Mouse (Mus musculus) induced T-regulatory cell, adult 2 months (primary cell): ENCODE measurements around the gene Cdpf1.
"Not testable (repeated sequence)": the region's sequence is repeated elsewhere in the genome, so short reads cannot be mapped to it uniquely, and the experiment has no call there.

ENCODE experiments used
- DNase-seq: peaks from one replicate; pipeline ENCODE4 v3.0.0-alpha.2; 2012; ENCODE audit warnings: low read depth

The Cdpf1 gene

DNA sequence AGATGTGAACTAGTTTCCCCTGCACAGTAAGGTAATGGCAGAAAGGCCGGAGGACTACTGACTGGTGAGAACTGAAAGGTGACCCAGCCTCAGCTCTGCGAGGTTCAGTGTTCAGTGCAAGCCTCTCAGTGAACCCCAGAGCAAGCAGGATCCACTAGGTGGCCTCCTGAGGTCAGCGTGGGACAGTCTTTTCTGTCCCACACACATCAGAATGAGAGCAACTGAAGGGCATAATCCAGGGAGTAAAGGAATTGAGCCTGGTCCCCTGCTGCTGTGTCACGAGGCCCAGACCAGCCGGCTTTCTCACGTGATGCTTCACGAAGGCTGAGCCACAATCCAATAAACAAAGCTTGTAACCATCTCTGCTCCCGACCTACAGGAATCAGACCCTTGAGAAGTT is 3.1 kb downstream of the Cdpf1 start:
- DNase-seq, result no peak

DNA sequence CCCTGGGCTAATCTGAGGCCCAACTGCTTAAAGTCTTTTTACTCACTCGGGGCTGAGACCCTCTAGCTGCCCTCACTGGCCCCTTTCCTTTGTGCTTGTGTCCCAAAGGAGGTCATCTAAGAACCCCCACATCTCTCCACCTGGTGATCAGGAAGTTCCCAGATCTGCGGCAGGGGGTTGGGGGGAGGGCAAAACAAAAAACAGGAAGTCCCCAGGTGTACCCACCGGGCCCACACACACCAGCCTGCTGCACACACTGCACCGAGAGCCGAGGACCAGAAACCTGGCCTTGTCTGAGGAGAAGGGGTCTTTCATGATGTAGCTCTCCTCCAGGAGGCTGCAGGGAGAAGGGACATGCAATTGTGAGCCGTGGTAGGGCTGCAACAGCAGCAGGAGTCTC is 3.5 kb downstream of the Cdpf1 start:
- no peak for DNase-seq

DNA sequence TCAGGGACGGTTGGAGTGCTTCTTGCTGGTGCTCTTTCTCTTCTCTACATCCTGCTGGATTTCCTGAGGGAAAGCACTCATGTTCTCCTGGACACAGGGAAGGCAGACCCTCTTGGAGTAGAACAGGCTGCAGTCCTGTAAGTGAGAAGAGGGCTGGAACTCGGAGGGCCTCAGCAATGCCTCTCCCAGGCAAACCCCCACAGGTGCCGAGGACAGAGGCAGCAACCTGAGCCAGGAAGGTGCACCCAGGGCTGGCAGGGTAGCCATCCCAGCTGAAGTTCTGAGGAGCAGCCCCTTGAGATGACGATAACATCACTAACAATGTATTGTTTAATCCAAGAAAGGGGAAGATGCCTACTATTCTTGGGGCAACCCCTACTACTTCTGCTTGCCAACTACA is 4.1 kb downstream of the Cdpf1 start:
- DNase-seq, result no peak

DNA sequence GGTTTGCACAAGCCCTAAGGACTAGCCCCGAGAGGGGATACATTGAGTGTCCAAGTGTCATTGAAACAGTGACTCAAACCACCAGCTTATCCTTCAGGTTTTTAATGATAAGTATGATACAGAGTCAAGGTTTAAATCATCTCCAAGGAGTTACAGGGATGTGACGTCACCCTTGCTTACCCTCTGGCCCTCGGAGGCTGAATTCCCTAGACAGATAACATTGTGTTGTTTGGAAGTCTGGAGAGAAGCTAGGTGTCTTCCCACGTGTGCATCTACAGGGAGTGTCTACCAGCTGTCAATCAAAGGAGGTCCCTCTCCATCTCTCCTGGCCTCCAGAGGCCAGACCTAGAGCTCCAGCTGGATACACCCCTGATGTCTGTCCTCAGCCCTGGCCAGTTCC is 4.6 kb downstream of the Cdpf1 start:
- no peak for DNase-seq

DNA sequence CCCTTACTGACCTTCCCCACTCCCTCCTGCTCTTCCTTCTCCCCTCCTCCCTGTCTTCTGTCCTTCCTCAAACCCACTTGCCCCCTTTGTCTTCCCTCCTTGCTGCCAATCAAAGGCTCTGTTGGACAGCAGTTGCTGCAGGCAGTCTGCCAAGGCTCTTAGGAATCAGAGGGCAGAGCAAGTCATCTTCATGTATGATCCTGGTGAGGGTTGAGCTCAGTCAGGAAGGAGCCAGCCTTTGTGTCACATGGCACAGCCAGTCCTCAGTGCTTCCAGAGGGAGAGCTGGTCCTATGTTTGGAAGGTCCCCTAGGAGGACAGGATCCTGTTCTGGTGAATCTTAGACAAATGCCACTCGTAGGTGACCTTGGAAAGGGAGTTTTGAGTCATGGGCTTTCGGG is 8.6 kb downstream of the Cdpf1 start:
- no peak for DNase-seq

DNA sequence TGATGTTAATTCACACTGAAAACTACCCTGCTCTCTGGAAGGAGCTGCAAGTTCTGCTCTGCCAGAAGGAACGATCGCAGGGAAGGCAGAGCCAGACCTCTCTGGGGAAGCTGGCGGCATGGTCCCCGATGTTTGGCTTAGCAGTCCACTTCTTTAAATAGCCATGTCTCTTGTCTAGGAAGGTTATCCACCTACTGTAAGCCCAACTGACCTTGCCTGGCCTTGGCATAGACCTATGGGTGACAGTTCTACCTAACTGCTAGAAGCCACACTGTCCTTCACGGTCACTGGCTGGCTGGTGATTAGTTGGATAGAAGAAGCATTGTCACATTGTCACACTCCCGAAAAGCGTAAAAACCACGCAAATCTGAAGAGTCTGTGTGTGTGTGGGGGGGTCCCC is 12.8 kb downstream of the Cdpf1 start:
- DNase-seq, result no peak

DNA sequence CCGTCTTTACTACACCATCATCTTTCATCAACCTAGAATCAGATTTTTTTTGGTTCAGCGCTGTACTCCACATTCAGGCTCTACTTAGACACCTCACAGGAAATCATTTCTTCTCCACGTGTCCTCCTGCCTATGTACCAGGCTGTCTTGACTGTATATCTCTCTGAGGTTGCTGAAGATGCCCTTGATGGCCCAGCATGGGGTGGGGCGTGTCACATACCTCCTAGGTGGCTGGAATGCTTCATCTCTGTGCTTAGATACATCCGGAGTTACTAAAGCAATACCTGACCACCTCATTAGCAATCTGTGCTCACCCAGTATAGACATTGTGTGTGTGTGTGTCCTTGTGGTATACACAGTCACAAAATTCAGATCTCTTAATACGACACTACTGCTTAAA is 16.0 kb downstream of the Cdpf1 start:
- DNase-seq, result no peak

DNA sequence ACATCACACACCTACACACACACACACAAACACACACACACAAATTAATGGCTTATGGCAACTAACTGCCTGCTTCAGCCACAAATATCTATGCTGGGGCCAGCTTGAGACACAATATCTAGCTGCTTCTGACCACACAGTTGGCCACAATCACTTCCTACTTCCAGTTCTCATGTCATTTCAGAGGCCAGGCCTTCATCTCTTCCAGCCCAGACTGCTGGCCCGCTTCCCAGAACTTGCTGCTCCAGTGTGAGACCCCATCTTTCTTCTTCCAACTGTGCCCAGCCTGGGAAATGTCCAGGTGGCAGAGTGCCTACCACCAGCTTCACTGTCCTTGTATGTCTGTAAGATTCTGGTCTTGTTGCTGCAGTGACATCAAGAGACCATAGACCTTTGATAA is 18.7 kb downstream of the Cdpf1 start:
- DNase-seq, result no peak

DNA sequence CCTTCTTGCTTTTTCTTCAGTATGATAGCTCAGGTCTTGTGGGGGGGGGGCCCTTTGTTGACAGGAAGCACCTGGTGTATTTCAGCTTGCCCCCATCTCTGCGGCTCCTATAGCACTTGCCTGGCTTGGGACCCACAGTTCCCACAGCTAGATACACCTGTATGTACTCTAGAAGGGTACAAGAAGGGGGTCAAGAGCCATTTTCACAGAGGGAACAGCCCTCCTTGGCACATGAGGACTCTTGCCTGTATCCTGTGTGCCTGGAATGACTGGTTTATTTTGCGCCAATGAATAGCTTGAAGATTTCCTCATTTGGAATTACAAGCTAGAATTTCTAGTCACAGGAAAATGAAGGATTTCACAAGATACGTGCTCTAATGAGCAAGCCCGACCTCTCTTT is 20.0 kb downstream of the Cdpf1 start:
- no peak for DNase-seq

DNA sequence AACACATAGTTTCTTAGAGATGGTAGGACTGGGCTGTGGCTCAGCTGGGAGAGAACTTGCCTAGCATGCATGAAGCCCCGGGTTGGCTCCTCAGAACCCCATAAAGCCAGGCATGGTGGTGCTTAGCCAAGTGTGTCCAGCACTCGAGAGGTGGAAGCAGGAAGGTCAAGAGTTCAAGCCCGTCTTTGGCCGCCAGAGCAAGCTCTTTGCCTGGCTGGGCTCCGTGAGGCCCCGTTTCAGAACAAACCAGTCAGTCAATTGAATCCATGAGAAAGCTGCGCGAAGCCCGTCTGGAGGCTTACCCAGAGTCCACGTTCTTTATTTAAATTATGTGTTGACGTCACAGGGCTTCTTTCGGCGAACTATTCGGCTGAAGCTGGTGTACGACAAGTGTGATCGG is 22.9 kb downstream of the Cdpf1 start:
- no peak for DNase-seq

DNA sequence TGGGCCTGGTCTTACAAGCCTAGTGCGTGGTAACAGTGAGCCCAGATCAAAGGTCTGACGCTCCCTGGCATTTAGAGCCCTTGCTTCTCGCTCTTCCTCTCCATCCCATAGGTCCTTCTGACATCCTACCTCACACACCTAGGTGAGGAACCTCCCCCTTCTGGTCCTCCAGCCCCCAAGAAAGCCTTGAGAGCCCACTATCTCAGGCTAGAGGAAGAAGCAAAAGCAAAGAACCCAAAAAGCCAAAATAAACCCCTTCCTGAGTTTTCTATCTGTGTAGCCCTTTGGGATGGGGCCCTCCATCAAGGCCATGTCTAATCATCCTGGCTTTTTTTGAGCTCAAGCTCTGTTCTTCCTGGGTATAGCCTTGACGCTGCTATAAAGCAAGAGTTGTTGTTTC is 23.4 kb downstream of the Cdpf1 start:
- no peak for DNase-seq

DNA sequence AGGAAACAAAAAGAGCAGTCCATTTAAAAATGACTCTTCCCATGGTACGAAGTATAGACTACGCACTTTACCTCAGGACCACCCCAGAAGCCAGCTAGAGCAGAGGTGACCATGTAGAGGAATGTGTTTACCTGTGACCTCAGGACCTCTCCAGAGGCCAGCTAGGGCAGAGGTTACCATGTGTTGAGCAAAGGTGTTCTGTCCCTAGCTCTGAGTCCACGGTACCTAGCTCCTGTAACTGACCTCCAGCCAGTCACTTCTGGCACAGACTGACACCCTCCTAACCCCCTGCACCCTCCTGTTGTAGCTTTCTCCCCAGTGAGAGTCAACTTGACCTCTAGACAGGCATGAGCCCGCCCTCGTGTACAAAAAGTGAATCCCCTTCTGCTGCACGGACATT is 24.0 kb downstream of the Cdpf1 start:
- no peak for DNase-seq

DNA sequence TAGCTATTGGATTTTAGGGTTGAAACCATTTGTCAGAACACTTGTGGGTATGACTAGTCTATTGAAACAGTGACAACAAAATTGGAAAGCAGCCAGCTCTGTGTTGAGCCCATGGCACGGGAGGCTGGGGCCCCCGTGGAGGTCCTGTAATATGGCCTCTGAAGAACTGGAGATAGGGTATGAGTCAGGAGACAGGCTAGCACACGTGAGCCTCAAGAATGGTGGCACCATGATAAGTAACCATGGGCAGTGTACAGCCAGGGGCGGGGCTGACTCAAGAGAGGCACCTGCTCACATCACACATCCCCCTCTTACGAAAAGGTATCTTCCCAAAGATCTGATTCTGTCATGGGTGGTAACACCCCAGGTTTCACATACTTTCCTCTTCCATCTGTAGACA is 24.8 kb downstream of the Cdpf1 start:
- DNase-seq, result no peak

DNA sequence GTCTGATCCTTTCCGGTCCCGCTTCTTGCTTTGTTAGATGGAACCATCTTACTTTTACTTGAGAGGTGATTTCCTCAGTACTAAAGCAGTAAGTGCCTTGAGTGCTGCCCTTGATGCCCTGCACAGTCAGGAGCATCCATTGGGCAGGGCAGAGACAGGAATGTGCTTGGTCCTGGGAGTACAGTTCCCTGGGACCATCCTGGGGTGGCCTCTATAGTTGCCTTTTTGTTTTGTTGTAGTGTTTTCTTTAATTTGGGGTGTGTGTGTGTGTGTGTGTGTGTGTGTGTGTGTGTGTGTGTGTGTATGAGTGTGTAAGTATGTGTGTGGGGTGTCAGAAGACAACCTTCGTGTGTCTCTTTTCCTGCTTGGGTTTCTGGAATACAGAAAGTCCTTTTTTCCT is 27.2 kb downstream of the Cdpf1 start:
- no peak for DNase-seq

DNA sequence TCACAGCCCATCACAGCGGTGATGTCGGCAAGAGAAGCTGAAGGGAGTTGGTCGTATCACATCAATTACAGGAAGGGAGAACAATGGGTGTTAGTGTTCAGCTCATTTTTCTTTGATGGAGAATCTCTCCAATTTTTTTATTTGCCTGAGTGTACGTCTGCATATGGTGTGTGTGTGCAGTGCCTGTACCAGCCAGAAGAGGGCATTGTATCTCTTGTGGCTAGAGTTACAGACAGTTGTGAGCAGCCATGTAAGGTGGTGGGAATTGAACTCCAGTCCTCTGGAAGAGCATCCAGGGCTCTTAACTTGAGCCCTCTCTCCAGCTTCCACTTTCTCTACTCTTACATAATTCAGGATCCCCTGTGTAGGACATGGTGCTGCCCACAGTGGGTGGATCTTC is 28.4 kb downstream of the Cdpf1 start:
- DNase-seq, result peak; percentile 10

DNA sequence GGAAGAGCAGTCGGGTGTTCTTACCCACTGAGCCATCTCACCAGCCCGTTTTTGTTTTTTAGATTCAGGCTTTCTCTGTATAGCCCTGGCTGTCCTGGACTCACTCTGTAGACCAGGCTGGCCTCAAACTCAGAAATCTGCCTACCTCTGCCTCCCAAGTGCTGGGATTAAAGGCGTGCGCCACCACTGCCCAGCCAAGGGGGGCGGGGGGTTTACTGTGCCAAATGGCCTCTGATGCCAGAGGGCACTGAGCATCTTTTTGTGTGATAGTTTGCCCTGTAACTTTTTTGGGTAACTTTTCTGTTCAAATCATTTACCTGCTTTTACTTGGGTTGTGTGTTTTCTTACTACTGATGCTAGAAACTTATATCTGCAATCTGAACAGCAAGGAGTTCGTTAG is 32.6 kb downstream of the Cdpf1 start:
- not testable (repeated sequence) for DNase-seq

DNA sequence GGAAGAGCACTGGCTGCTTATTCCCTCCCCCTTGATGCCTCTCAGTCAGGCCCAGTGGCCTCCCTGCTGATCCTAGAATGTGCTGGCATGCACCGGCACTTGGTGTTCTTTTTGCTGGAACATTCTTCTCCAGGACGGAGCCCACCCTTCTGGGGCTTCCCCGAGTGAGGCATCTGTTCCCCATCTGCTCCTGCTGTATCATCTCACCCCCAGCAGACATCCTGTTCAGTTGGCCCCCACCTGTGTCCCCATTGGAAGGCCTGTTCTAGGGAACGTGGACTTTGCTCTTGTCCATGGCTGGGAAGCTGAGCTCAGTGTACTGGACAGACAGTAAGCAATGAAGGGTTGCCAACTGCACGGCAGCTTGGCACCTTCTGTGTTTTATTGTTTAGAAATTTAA is 34.7 kb downstream of the Cdpf1 start:
- no peak for DNase-seq

DNA sequence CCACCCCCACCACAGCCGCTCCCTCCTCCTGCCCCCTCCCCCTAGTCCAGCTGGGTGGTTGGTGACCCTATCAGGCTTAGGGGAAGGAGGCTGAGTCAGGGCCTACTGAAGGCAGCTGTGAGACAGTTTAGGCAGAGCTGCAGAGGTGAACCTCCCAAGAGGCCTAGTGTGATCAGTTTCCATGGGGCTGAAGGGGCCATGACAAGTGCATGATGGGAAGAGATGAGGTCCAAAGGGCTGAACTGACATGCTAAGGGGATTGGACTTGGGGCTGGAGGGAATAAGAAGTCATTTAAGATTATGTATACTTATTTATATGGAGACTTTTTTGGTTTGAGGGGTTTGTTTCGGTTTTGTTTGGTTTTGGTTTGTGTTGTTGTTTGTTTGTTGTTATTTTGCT is 35.3 kb downstream of the Cdpf1 start:
- DNase-seq, result no peak

DNA sequence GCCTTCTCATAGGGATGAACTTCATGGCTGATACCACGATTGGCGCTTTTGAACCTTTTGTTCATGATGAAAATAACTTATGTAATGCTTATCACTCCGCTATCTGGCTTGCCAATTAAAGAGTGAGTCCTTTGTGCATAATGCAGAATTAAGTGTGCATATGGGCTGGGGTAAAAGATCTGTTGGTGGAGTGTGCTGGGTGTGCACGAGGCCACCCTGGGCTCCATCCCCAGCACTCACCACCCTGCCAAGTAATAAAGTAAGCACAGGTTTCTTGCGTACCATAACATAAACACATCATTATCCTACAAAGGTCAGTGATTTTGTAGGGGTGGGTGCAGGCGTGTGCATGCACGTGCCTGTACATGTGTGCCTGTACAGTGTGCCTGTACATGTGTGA is 36.5 kb downstream of the Cdpf1 start:
- no peak for DNase-seq

DNA sequence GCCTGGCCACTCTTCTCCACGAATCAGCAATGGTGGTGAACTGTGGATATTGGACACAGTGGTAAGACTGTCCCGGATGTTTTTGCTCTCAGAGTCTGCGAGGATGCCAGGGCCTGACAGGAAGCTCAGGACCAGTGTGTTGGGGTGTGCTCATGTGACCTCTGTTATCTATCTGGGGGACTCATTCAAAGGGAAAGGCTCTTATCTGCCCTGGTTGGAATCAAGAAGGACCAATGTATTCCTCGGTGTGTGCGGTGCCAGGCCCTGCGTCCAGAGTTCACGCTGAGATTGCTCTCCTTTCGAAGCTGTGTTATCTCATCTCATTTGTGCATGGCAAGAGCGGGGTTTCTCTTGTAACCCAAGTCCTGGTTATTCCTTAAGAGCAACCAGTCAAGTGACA is 37.1 kb downstream of the Cdpf1 start:
- no peak for DNase-seq

DNA sequence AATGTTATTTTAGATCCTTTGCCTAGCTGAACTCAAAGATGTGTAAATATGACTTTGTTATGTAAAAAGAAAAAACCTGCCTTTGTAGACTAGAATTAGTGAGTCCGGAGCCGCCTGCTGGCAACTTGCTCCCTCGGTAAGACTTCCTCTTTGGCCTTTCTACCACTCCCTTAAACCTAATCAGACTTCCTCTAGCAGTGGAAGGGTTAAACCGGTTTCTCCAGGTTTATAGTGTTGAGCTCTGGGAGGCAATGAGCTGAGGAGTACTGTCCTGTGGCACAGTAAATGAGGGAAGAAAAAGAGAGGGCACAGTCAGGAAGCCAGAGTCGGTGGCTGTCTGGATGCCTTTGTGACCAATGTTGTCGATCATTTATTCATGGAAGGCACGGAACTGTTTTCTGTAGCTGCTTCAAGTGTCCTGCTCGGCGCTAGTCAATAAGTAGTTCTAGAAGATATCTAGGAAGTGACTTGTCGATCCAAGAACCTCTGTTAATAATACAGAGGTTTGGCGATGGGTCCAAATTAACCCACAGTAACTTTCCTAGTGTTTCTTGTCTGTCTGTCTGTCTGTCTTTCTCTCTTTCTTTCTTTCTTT is 39.3 kb downstream of the Cdpf1 start:
- DNase-seq, result no peak

DNA sequence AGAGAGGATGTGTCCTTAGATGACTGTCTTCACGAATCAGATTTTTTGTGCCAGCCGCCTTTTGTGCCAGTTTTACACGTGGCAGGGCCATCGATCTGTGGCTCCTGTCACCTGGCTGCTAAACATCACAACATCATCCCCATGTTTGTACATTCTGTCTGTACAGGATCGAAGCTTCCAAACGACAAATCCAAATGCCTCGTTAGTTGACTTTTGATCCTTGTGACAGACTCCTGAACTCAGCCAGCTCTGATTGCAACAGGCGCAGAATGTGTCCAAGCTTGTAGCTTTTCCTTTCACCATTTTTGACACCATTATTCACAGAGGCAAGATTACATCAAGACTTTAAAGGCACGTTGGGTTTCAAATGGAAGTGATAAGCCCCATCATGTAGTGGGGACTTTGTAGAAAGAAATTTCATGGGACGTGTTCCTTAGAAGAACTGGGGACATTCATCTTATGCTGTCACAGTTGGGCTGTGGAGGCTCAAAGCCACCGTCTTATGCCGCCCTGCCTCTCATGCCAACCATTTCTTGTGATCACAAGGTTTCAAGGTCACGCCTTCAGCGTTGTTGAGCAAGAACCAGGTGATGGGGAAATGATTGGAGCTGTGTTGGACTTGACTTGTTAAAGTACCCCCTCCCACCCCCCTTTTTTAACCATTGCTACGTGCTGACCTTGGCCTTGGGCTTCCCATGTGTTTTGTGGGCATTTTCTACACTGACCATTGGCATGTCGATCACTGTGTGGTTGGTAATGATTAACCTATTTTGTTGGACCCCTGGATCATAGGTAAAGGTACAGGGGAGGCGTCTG is 40.0 kb downstream of the Cdpf1 start:
- no peak for DNase-seq

DNA sequence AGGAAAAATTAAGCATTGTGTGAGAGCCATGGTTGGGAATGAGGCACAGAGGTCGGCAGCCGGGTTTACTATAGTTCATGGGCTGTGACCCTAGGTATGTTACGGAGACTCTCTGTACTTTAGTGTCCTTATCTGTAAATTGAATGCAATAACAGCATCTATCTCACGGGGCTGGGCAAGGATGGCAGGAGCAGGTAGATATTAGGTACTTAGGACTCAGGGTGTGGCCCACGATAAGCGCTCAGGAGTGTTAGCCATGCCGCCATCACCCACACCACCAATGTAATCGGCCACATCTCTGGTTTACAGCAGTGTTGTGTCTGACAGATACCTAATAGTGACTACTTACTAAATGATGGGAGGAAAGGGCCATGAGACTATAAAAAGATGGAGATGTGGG is 42.5 kb downstream of the Cdpf1 start:
- DNase-seq, result no peak

DNA sequence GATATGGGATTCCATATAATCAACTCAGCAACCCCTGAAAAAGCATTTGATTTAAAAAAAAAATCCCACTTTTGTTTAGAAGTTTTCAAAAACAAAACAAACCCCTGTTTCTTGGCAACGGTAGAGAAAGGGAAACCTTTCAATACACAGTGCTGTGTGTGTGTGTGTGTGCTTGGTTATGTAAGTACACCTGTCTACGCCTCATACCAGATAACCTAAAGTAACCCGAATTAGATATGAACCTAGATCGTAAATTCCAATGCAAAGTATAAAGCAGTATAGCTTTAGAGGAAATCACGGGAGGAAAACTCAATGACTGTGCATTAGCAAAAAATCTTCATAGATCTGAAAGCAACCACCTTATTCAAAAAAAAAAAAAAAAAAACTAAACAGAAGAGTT is 44.8 kb downstream of the Cdpf1 start:
- DNase-seq, result no peak
